Mouse (Mus musculus) lung, postnatal 10 days (tissue): ENCODE results near the gene Pank1.

Experiments used
- DNase-seq: peaks from one replicate; pipeline ENCODE4 v3.0.0; 2021

Pank1 gene

GRCm38 (mm10) chr19:34878603-34879541 lies at the start of gene Pank1:
TSS of gene Pank1 (minus strand) at chr19:34879455.
- peak; percentile 78 for DNase-seq

DNA sequence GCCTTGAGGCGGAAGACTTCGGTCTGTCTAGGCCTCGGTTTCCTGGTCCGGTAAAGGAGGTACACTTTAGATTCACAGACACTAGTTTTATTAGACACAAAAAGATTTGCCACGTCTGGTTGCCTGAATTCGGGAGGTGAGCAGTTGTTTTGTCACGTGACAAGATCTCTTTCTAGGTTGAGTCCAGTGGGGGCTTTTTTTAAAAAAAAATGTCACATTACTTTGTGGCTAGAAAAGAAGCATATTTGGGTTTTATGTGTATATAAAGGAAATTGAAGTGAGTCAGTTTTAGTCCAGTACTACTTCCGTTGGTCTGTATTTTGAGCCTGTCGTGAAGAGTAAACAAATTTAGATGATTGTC lies 43.3 kb upstream of the Pank1 start:
- no peak for DNase-seq

DNA sequence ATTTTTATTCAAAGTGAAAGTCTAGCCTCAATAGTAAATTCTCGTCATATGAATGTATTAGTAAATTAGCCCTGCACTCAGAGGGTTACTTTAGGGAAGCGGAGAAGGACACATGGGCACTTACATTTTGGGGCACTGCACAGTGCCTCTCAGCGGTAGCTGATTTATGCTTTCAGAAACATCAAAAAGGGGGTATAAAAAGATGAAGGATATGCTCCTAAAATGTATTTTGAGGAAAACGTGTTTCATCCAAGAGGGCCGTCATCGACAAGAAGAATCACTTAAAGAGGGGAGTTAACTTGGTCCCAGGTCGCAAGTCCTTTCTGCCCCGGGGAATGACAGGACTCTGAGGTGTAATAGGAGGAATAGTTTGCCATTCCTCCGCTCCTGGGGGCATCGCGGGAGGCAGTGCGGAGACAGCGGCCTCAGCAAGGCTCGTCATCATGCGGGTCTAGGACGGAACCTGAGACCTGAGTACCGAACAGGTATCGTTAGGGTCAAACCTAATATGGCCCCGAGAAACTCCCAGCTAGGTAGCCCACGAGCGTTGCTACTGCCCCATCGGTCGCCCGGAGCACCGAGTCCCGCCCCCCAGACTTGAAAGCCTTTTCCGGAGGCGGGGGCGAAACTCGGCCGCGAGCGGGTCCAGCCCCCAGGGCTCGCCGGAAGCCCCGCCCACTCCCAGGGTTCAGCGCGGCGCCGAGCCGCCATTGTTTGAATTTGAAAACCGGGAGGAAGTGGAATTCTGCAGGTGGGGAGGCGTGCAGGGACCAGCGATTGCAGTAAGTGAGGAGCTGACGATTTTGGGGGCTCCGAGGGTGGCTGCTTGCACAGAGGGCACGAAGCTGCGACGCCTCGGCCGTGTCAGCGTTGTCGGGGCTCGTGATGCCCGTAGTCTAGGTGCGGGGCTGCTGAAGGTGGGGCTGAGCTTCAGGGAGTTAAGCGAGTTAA lies 42.7 kb upstream of the Pank1 start, which contains the start of gene Kif20b:
Kif20b (plus strand) TSS at position 710 of the 951 bp plus-strand sequence.
- peak; percentile 95 for DNase-seq

DNA sequence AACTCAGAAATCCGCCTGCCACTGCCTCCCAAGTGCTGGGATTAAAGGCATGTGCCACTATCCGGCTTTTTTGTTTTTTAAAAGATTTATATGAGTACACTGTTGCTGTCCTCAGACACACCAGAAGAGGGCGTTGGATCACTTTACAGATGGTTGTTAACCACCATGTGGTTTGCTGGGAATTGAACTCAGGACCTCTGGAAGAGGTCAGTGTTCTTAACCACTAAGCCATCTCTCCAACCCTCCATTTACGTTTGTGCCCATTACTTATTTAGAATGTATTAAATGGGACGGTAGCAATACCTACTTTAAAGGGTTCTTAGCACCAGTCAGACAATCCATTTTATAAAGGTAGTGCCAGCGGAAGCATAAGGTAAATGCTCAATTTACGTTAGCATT lies 42.0 kb upstream of the Pank1 start:
- peak; percentile 16 for DNase-seq

DNA sequence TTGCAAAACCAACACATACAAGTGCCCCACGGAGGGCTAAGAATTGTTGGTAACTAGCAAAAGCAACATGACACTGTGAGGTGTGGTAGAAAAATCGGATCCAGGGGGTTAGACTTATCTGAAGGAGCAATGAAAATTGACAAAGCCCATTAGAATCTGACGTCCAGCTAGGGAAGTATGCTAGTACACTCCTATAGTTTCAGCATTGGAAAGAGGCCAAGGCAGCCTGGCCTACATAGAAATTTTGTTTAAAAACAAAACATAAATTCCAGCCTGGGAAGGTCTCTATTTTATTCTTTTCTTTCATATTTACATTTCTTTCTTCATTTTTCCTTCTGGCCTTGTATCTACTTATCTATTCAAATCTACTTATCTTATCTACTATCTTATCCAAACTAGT lies 41.3 kb upstream of the Pank1 start:
- no peak for DNase-seq

DNA sequence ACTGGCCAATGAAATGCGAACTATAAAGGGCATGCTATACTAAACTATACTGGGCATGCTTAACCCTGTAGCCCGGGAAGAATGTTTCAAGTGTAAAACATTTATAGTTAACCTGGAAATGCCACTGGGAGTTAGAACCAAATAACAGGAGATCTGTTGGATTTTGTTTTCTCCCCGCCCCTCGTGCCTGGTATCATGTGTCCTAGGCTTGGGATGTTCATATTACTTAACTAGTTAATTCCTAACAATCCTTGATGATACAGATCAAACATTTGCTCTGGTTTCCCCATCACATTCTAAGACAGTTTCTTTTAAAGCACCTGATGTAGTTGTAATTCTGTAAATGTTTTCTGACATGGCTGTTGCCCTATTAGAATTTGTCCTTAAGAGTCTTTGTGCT lies 40.8 kb upstream of the Pank1 start:
- DNase-seq = no peak

- DNase-seq = no peak
Observed at GRCm38 (mm10) chr19:34912366-34912765, 33.1 kb upstream of the Pank1 start.

GRCm38 (mm10) chr19:34906772-34907171 lies 27.5 kb upstream of the Pank1 start:
- no peak for DNase-seq

DNA sequence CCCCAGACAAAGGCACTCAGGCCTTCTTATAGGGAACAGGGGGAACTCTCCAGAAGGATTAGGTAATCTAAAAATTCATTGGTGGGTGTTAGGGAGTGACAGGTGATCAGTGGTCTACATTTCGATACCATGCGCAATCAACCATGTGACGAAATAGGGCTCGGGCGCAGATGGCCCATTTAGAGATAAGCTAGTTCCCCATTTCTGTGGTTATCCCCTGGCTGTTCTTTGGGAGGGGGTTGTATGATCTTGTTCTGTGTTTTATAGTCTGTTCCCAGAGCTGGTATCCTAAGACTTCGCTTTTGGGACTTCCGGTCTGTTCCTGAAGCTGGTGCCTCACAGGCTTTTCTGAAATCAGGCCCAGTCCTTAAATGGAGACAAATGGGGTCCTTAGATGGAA lies 26.2 kb upstream of the Pank1 start:
- DNase-seq = no peak

DNA sequence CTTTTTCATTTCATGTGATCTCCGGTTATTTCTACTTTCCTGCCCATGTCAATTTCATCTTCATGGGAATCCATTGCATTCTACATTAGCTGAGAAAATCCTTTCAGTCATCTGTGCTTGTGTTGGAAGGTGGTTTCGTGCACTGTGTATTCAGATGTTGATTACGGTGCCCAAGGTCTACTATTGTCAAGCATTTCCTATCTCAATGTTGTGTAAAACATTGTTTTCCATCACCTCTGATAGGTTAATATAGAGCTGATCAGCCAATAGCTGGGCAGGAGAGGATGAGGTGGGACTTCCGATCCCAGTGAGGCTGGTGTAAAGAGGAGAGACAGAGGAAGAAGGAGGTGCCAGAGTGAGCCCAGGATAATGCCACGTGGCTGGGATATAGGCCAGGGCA lies 24.8 kb upstream of the Pank1 start:
- no peak for DNase-seq

DNA sequence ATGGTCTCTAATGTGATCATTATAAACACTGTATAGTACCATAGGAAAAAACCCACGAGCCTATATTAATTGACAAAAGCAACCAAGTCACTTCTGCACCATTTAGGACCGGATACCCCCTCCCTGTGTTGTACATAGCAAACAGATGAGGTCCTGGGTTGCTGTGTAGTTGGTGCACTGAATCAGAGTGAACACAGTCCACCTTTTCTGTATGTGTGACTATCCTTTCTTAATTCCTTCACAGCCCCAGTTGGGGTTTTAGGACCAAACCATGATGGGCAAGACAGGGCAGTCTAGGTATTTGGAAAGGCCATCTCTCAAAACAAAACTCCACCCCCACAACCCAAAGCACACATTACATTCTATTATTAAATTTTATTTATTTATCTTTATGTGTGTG lies 22.5 kb upstream of the Pank1 start:
- no peak for DNase-seq

DNA sequence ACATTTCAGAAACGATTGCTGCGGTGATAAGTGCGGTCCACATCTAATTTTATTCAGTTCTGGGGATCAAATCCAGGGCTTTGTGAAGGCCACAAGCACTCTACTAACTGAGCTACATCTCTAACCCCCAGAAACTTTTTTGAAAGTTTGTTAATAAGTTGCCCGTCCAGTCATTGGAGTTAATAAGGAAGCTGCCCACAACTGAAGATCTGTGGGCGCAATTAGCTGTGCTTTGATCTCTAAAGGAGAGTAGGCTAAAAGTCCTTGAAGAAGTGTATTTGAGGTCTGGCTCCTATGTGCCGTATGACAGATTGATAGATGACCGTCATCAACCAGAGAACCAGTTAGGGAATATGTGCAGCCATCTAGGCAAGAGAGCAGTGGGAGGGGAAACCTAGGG lies 22.0 kb upstream of the Pank1 start:
- DNase-seq = no peak

GRCm38 (mm10) chr19:34898941-34899340 lies 19.7 kb upstream of the Pank1 start:
- peak; percentile 78 for DNase-seq

DNA sequence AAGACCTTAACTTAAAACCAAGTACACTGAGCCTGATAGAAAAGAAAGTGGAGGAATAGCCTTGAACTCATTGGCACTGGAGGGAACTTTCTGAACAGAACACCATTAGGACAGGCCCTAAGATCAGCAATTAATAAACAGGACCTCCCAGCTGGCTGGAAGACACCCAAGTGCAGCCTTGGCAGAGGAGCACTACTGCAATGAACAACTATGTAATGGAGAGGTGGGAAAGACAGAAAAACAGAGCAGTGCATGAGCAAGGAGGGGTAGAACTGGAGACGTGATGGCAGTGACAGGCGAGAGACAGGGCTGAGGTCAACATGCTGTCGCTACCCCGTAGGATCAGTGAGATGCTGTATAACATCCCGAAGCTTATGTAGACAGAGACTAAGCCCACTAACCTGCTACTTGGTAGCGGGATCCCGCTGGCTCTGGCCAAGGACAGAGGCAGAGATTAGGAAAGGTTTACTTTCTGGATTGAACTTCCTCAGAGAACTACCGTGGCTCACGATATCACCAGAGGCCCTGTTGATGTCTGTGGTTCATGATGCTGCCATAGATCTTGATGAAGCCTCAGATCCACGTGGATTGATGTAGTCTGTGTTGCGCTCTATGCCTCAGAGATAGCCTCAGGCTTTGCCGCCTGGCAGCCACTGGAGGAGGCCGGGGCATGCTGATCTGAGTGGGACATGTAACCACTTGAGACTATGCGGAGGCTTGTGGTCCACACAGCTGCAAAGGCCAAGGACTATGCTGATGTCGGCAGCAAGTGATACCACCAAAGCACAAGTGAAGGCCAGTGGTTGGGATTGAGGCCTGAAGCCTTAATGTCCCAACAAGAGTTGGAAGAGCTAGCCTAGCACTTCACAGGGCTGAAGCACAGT lies 18.1 kb upstream of the Pank1 start:
- peak; percentile 71 for DNase-seq

DNA sequence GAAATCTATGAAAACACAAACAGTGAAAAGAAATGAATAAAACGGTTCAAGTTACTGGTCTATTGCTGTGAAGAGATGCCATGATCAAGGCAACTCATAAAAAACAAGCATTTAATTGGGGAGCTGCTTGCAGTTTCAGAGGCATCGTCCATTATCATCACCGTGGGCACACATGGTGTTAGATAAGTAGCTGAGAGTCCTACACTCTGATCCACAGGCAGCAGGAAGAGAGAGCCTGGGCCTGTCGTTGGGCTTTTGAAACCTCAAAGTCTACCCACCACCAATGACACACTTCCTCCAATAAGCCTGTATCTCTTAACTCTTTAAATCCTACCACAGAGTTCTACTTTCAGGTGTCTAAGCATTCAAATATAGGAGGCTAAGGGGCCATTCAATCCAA lies 15.8 kb upstream of the Pank1 start:
- DNase-seq = no peak

DNA sequence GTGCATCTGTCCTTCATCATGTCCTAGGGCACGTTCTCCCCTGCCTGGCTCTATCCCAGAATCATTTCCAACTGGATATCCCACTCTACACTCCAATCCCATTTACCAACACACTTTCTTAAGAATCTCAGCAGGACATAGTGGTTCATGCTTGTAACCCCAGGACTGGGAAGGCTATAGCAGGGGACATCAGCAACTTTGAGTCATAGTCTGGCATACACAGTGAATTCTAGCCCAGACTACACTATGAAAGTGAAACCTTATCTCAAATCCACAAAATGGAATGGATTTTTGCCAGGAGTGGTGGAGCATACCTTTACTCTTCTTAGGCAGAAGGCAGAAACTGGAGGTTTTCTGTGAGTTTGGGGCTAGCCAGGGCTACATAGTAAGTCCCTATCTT lies 12.3 kb upstream of the Pank1 start:
- no peak for DNase-seq

- DNase-seq = peak; percentile 30
Observed at GRCm38 (mm10) chr19:34890981-34891380, 11.7 kb upstream of the Pank1 start.

DNA sequence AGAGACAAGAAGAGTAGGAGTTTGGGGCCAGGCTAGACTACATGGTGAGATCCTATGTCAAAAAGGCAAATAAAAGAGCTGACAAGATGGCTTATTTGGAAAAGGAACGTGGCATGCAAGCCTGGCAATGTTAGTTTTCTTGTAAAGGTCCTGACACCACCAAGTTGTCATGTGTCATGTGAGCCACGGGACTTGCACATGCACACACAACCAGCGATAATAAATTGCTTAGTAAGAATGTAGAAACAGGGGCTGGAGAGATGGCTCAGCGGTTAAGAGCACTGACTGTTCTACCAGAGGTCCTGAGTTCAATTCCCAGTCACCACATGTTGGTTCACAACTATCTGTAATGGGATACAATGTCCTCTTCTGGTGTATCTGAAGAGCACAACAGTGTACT lies 7.1 kb upstream of the Pank1 start:
- DNase-seq = no peak

- no peak for DNase-seq
Observed at GRCm38 (mm10) chr19:34883526-34884224, 4.4 kb upstream of the Pank1 start.

GRCm38 (mm10) chr19:34882443-34882842 lies 3.2 kb upstream of the Pank1 start:
- no peak for DNase-seq

GRCm38 (mm10) chr19:34881160-34881559 lies 1.9 kb upstream of the Pank1 start:
- no peak for DNase-seq

GRCm38 (mm10) chr19:34879624-34880023 lies 369 bp upstream of the Pank1 start:
- DNase-seq = no peak
